ENCODE assay signal across 7 mouse cellular contexts in the genomic region with DNA sequence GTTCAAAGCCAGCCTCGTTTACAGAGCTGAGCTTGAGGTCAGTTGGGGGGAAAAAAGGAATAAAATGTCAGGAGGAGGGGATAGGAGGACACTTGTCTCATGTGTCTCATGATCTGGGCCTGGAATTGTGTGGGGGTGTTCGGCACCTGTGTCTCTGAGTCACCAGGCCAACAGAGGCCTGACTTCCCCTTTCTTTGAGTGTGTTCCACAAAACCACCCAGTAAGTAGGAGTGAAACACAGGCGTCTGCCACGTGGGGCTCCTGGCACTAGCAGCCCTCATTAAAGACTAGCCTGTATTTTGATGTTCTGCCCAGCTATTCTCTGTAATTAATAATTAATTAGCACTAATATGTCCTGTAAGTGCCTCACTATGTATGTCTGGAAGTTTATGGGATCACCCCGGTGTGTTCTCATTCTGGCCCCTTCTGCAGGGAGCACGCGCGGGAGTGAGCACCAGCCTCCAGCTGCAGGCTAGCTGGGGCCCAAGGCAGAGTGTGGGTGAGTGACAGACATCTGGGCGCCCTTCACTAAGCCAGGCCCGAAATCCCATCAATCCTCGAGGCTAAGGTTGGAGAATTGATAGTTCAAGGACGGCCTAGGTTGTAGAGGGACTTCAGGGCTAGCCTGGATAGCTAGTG. TPM values are rescaled to one million over a fixed set of nuclear protein-coding genes. Genes with fewer than 3 reads are reported as not detected.
DNase-seq lines count a peak whose midpoint lies in the region; ATAC-seq and TF ChIP-seq lines count a peak whose summit lies in the region.

No protein-coding gene starts in this region.

- peak overlapping the region; percentile 48; the same call in 1 of the 2 replicates for H3K27ac ChIP-seq in thymus, adult 2 months (ENCODE audit: control insufficient read depth, insufficient read depth, low read length)
- peak overlapping the region; percentile 52 for H3K27ac ChIP-seq in heart, embryonic 16.5 days (ENCODE audit: low read length)
- peak overlapping the region; percentile 63 for H3K27ac ChIP-seq in liver, embryonic 14.5 days

- no peaks in the 10 kb centered on the region for H3K27me3 ChIP-seq in thymus, adult 2 months (ENCODE audit: control insufficient read depth, insufficient read depth, low read length)
- no peaks in the 10 kb centered on the region for H3K27me3 ChIP-seq in heart, embryonic 16.5 days (ENCODE audit: control insufficient read depth, insufficient read depth, low read length)
- H3K27me3 ChIP-seq in liver, embryonic 14.5 days (ENCODE audit: control insufficient read depth, insufficient read depth, low read length) = no peaks in the 10 kb centered on the region
- no peaks in the 10 kb centered on the region for H3K27me3 ChIP-seq in splenic B cell, adult 2 months (ENCODE audit: control insufficient read depth, insufficient read depth, low read length, poor library complexity, severe bottlenecking)

- H3K4me2 ChIP-seq in heart, embryonic 16.5 days (ENCODE audit: low read depth, low read length) = peak overlapping the region; percentile 83
- peak overlapping the region; percentile 82 for H3K4me2 ChIP-seq in liver, embryonic 14.5 days (ENCODE audit: low read depth)

- 17% methylated on average over 12 of the region's 12 CpGs for WGBS in thymus, adult 2 months
- WGBS in heart, embryonic 16.5 days = 57% methylated on average over 12 of the region's 12 CpGs
- 24% methylated on average over 12 of the region's 12 CpGs for WGBS in liver, embryonic 14.5 days (ENCODE audit: insufficient replicate concordance)

- no peak for TF ChIP-seq POLR2A in thymus, adult 2 months (IDR thresholded peaks at IDR 0.05; ENCODE audit: control insufficient read depth, extremely low read depth, insufficient read depth, low read length, poor library complexity)

- no peaks in the 10 kb centered on the region for H3K36me3 ChIP-seq in thymus, adult 2 months (ENCODE audit: control insufficient read depth, insufficient read depth, low read length)
- peaks cover 9% of the 10 kb centered on the region; the same call in 1 of the 2 replicates for H3K36me3 ChIP-seq in heart, embryonic 16.5 days (ENCODE audit: control insufficient read depth, insufficient read depth)
- H3K36me3 ChIP-seq in liver, embryonic 14.5 days (replicated peaks; ENCODE audit: control insufficient read depth, insufficient read depth, low read depth) = peaks cover 7% of the 10 kb centered on the region
- H3K36me3 ChIP-seq in splenic B cell, adult 2 months (ENCODE audit: control insufficient read depth, insufficient read depth, low read length, poor library complexity, severe bottlenecking) = no peaks in the 10 kb centered on the region

- H3K4me3 ChIP-seq in thymus, adult 2 months (ENCODE audit: control insufficient read depth, insufficient read depth, low read length) = peak overlapping the region; percentile 64
- peak overlapping the region; percentile 63 for H3K4me3 ChIP-seq in heart, embryonic 16.5 days (ENCODE audit: low read length)
- H3K4me3 ChIP-seq in liver, embryonic 14.5 days (ENCODE audit: insufficient read depth in 1 of 2, low read depth in 2 of 2, low read length in 2 of 2) = peak overlapping the region; percentile 54 to 64

- ATAC-seq in heart, embryonic 16.5 days (replicated peaks; ENCODE audit: extremely low read depth, insufficient read depth, low FRiP score) = no peak
- ATAC-seq in liver, embryonic 14.5 days (ENCODE audit: insufficient read depth) = no peak

- peaks cover 41% of the 10 kb centered on the region for H3K4me1 ChIP-seq in thymus, adult 2 months (replicated peaks; ENCODE audit: control insufficient read depth, insufficient read depth, low read length)
- peaks cover 22% of the 10 kb centered on the region for H3K4me1 ChIP-seq in heart, embryonic 16.5 days (ENCODE audit: control insufficient read depth, insufficient read depth, low read length)
- H3K4me1 ChIP-seq in liver, embryonic 14.5 days (replicated peaks; ENCODE audit: control insufficient read depth in 2 of 2, insufficient read depth in 2 of 2, low read length in 1 of 2) = peaks cover 43 to 51% of the 10 kb centered on the region in 2 experiments

- no peaks in the 10 kb centered on the region for H3K9me3 ChIP-seq in heart, embryonic 16.5 days (replicated peaks; ENCODE audit: control insufficient read depth, low read length)
- no peaks in the 10 kb centered on the region for H3K9me3 ChIP-seq in liver, embryonic 14.5 days (ENCODE audit: control insufficient read depth, low read length)

- TF ChIP-seq EP300 in liver, embryonic 14.5 days (IDR thresholded peaks at IDR 0.05; ENCODE audit: low read depth) = no peak

- H3K9ac ChIP-seq in heart, embryonic 16.5 days (ENCODE audit: low read length) = peak overlapping the region; percentile 62
- peak overlapping the region; percentile 77 for H3K9ac ChIP-seq in liver, embryonic 14.5 days (replicated peaks)

- DNase-seq in thymus, adult 2 months = no peak
- no peak for DNase-seq in thymus, postnatal 10 days (ENCODE audit: low spot score in 2 of 2)
- no peak for DNase-seq in liver, embryonic 14.5 days (ENCODE audit: low read depth in 3 of 3, low spot score in 3 of 3)
- peak; percentile 80 for DNase-seq in splenic B cell, adult 2 months (ENCODE audit: low read depth, low spot score)
- no peak for DNase-seq in retina, embryonic 14.5 days (ENCODE audit: low spot score)
- DNase-seq in thymus, postnatal 0 days (ENCODE audit: low spot score) = no peak

- TF ChIP-seq CTCF in thymus, adult 2 months (IDR thresholded peaks at IDR 0.05; ENCODE audit: borderline replicate concordance, control insufficient read depth, extremely low read depth, insufficient read depth, low read length, poor library complexity) = no peak
- no peak for TF ChIP-seq CTCF in liver, embryonic 14.5 days (IDR thresholded peaks at IDR 0.05; ENCODE audit: low read depth)

RNA-seq across cellular contexts. Expression of a gene that starts 0.8 kb away (rescaled TPM):
- polyA plus RNA-seq in thymus, adult 2 months (2012; rRNA removed) = 65.3 and 85.5 TPM in 2 replicates
- 16.5 and 17.6 TPM in 2 replicates for polyA plus RNA-seq in heart, embryonic 16.5 days (2015; fragmentation: Nextera tagmentation; extraction: Ambion mirVana)
- 8.4 and 9.3 TPM in 2 replicates for polyA plus RNA-seq in liver, embryonic 14.5 days (2012; rRNA removed)
- polyA plus RNA-seq in liver, embryonic 14.5 days (2014; fragmentation: Nextera tagmentation; extraction: Ambion mirVana) = 6.1 and 8.3 TPM in 2 replicates
- polyA plus RNA-seq in thymus, postnatal 0 days (2015; fragmentation: Nextera tagmentation; extraction: Ambion mirVana) = 36.3 and 38.1 TPM in 2 replicates

RNA-seq across cellular contexts. Expression of a gene that starts 6.2 kb away (rescaled TPM):
- polyA plus RNA-seq in thymus, adult 2 months (2012; rRNA removed) = 199 and 209 TPM in 2 replicates
- polyA plus RNA-seq in heart, embryonic 16.5 days (2015; fragmentation: Nextera tagmentation; extraction: Ambion mirVana) = 86.5 and 86.8 TPM in 2 replicates
- polyA plus RNA-seq in liver, embryonic 14.5 days (2012; rRNA removed) = 20.6 and 24.9 TPM in 2 replicates
- 20.3 and 23.7 TPM in 2 replicates for polyA plus RNA-seq in liver, embryonic 14.5 days (2014; fragmentation: Nextera tagmentation; extraction: Ambion mirVana)
- 88.5 and 100 TPM in 2 replicates for polyA plus RNA-seq in thymus, postnatal 0 days (2015; fragmentation: Nextera tagmentation; extraction: Ambion mirVana)

RNA-seq across cellular contexts. Expression of a gene that starts 9.1 kb away (rescaled TPM):
- polyA plus RNA-seq in thymus, adult 2 months (2012; rRNA removed) = 12.7 TPM in 2 replicates
- 1.8 and 1.9 TPM in 2 replicates for polyA plus RNA-seq in heart, embryonic 16.5 days (2015; fragmentation: Nextera tagmentation; extraction: Ambion mirVana)
- polyA plus RNA-seq in liver, embryonic 14.5 days (2012; rRNA removed) = 0.55 and 0.78 TPM in 2 replicates
- polyA plus RNA-seq in liver, embryonic 14.5 days (2014; fragmentation: Nextera tagmentation; extraction: Ambion mirVana) = 0.44 and 0.60 TPM in 2 replicates
- polyA plus RNA-seq in thymus, postnatal 0 days (2015; fragmentation: Nextera tagmentation; extraction: Ambion mirVana) = 1.7 and 3.0 TPM in 2 replicates

RNA-seq across cellular contexts. Expression of a gene that starts 13.4 kb away (rescaled TPM):
- polyA plus RNA-seq in thymus, adult 2 months (2012; rRNA removed) = 0.70 and 0.82 TPM in 2 replicates
- 0.08 and 0.11 TPM in 2 replicates for polyA plus RNA-seq in heart, embryonic 16.5 days (2015; fragmentation: Nextera tagmentation; extraction: Ambion mirVana)
- polyA plus RNA-seq in liver, embryonic 14.5 days (2012; rRNA removed) = 0.01 TPM in 2 replicates
- polyA plus RNA-seq in liver, embryonic 14.5 days (2014; fragmentation: Nextera tagmentation; extraction: Ambion mirVana) = not detected in 2 replicates
- polyA plus RNA-seq in thymus, postnatal 0 days (2015; fragmentation: Nextera tagmentation; extraction: Ambion mirVana) = 0.14 and 0.16 TPM in 2 replicates

RNA-seq across cellular contexts. Expression of a gene that starts 21.8 kb away (rescaled TPM):
- polyA plus RNA-seq in thymus, adult 2 months (2012; rRNA removed) = 181 and 201 TPM in 2 replicates
- polyA plus RNA-seq in heart, embryonic 16.5 days (2015; fragmentation: Nextera tagmentation; extraction: Ambion mirVana) = 74.6 and 82.8 TPM in 2 replicates
- polyA plus RNA-seq in liver, embryonic 14.5 days (2012; rRNA removed) = 73.1 and 86.2 TPM in 2 replicates
- polyA plus RNA-seq in liver, embryonic 14.5 days (2014; fragmentation: Nextera tagmentation; extraction: Ambion mirVana) = 80.5 and 85.2 TPM in 2 replicates
- 87.1 and 96.9 TPM in 2 replicates for polyA plus RNA-seq in thymus, postnatal 0 days (2015; fragmentation: Nextera tagmentation; extraction: Ambion mirVana)
